Mouse (Mus musculus): ENCODE measurements around the gene Mrrf. TPM values are rescaled to one million over a fixed set of nuclear protein-coding genes. Genes with fewer than 3 reads are reported as not detected.

Mrrf gene
- polyA plus RNA-seq, 1 experiment from 2014 or later: 23.1 TPM

Other genes starting within 250 kb of the Mrrf start
- 5.4 TPM in 2 replicates for gene Ttll11, start 156.5 kb upstream of the Mrrf start, polyA plus RNA-seq (2015; fragmentation: Nextera tagmentation; extraction: Ambion mirVana)
- 290 and 315 TPM in 2 replicates for gene Ndufa8, start 87.0 kb upstream of the Mrrf start, polyA plus RNA-seq (2015; fragmentation: Nextera tagmentation; extraction: Ambion mirVana)
- 2.0 and 3.7 TPM in 2 replicates for gene Morn5, start 86.9 kb upstream of the Mrrf start, polyA plus RNA-seq (2015; fragmentation: Nextera tagmentation; extraction: Ambion mirVana)
- gene Lhx6, start 31.0 kb upstream of the Mrrf start, polyA plus RNA-seq (2015; fragmentation: Nextera tagmentation; extraction: Ambion mirVana): 4.5 and 5.2 TPM in 2 replicates
- gene Rbm18, start 384 bp downstream of the Mrrf start, polyA plus RNA-seq (2015; fragmentation: Nextera tagmentation; extraction: Ambion mirVana): 146 and 147 TPM in 2 replicates
- gene Ptgs1, start 94.0 kb downstream of the Mrrf start, polyA plus RNA-seq (2015; fragmentation: Nextera tagmentation; extraction: Ambion mirVana): 4.1 and 4.9 TPM in 2 replicates
- not detected in 2 replicates for gene Olfr338, start 237.1 kb downstream of the Mrrf start, polyA plus RNA-seq (2015; fragmentation: Nextera tagmentation; extraction: Ambion mirVana)